Mouse (Mus musculus): ENCODE results near the gene Fbxw11. TPM values are rescaled to one million over a fixed set of nuclear protein-coding genes. Genes with fewer than 3 reads are reported as not detected.
A peak's percentile ranks its signal among the peaks of the same experiment; 100 is the strongest.

Fbxw11 gene
- polyA plus RNA-seq, 1 experiment from 2014 or later: 61.7 TPM

DNA sequence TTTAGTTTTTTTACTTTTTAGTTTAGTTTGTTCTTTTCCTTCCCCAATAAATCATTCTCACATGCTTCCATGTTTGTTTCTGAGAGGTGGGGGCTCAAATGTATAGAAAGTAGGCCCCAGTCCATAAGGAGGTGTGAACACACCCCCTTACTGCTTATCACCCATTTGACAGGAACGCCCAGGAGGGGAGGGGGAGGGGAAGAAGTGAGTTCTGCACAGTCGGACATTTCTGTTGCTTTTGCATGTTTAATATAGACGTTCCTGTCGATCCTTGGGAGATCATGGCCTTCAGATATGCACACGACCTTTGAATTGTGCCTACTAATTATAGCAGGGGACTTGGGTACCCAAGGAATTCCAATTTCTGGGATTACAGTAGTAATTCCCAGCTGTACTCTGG lies 103.5 kb downstream of the Fbxw11 start:
- no peak overlapping the region for H3K4me2 ChIP-seq

DNA sequence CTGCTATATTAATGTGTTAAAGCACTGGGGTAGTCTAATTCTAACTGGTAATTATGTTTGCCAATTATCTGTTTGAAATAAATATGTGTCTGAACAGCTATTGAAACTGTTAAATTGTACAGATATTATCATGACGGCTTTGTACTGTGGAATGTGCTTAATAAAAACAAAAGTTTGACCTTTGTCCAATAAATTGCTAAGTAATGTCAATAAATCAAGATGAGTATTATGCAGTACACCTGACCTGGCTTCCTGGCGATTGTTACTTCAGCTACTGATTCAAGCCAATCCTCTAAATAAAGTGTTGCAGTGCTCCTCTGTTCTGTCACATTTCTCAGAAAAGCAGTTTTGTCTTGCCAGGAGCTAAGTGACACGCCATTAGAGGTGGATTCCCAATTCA lies 104.0 kb downstream of the Fbxw11 start:
- no peak overlapping the region for H3K4me2 ChIP-seq
- H3K36me3 ChIP-seq: peaks cover 27% of the 10 kb centered on the region
- no peak overlapping the region for H3K27ac ChIP-seq
- ATAC-seq (ENCODE audit: insufficient read depth, low FRiP score, low read depth): no peak
- H3K4me1 ChIP-seq: no peaks in the 10 kb centered on the region
- no peaks in the 10 kb centered on the region for H3K9me3 ChIP-seq
- H3K27me3 ChIP-seq (replicated peaks): no peaks in the 10 kb centered on the region
- WGBS: 49% methylated on average over 3 of the region's 3 CpGs
- no peak overlapping the region for H3K4me3 ChIP-seq (replicated peaks)
- no peak overlapping the region for H3K9ac ChIP-seq

More for the DNA sequence above, 103.5 kb downstream of the Fbxw11 start:
- H3K4me1 ChIP-seq: no peaks in the 10 kb centered on the region
- no peak overlapping the region for H3K9ac ChIP-seq
- H3K4me3 ChIP-seq (replicated peaks): no peak overlapping the region
- H3K9me3 ChIP-seq: no peaks in the 10 kb centered on the region
- H3K27me3 ChIP-seq (replicated peaks): no peaks in the 10 kb centered on the region
- 40% methylated on average over 5 of the region's 5 CpGs for WGBS
- no peak overlapping the region for H3K27ac ChIP-seq
- H3K36me3 ChIP-seq: peaks cover 30% of the 10 kb centered on the region
- ATAC-seq (ENCODE audit: insufficient read depth, low FRiP score, low read depth): no peak

DNA sequence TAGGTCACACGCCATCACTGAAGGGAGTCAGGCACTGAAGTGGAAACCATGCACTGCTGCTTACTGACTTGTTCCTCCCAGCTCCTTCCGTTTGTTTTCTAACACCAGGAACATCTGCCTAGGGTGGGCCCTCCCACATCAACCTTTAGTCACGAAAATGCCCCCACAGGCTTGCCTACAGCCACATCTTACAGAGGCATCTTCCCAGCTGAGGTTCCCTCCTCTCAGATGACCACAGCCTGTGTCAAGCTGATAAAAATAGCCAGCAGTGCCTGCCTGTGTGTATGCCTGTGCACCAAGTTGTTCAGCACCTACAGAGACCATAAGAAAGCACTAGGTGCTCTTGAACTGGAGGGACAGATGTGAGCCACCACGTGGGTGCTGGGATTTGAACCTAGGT lies 106.3 kb downstream of the Fbxw11 start:
- Histone ChIP-seq H3K4me1 (no peaks in the 10 kb centered on the region), H3K9me3 (no peaks in the 10 kb centered on the region), H3K9ac (no peak overlapping the region), H3K36me3 (peaks cover 13% of the 10 kb centered on the region), H3K4me3 (replicated peaks) (no peak overlapping the region), H3K27ac (no peak overlapping the region), H3K27me3 (replicated peaks) (no peaks in the 10 kb centered on the region), H3K4me2 (no peak overlapping the region)
- no peak for ATAC-seq (ENCODE audit: insufficient read depth, low FRiP score, low read depth)
- WGBS: 68% methylated on average over 4 of the region's 4 CpGs

DNA sequence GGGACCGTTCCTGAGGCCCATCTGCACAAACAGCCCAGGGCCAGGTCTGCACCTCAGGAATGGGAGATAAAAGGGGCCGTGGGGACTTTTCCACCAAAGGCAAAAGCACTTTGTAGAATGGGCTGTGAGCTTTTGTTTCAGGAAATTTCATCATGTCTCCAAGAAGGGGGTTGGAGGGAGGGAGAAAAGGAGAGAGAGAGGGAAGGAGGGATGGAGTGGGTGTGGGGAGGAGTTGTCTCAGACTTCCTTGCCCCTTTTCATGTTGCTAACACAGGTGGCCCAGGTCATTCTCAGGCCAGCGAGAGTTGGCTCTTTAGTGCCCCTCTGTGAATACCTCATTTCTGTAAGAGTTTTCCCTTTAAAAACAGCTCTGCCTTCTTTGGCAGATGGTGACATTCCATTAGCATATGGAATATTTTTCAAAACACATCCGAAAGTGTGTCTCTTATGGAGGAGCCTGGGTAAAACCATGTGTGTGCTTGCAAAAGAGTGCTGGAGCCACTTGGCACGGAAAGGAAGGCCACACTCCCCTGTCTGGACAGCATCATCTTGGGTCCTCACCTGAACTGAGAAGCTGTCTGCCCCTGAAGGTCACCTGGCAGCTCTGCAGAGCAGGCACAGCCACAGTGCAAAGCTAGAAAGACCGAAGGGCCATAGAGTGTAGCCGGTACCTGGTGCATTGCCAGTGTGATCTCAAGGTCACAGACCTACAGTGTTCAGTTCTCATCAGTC lies 109.5 kb downstream of the Fbxw11 start:
- ATAC-seq (ENCODE audit: insufficient read depth, low FRiP score, low read depth): no peak
- 56% methylated on average over 7 of the region's 7 CpGs for WGBS

DNA sequence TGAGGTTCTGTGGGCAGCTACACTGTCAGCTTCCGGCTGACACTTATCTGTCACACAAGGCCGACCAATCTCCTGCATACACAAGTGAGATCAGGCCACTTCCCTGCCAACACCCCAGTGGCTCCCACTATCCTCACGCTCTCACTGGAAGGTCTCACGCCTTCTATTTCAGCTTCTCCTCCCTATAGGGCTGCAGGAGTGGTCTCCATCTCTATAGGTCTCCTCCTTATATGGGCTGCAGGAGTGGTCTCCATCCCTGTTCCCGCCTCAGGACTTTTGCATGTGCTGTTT lies 110.0 kb downstream of the Fbxw11 start:
- WGBS: 76% methylated on average over 5 of the region's 5 CpGs
- Histone ChIP-seq H3K9ac (no peak overlapping the region), H3K27me3 (replicated peaks) (no peaks in the 10 kb centered on the region), H3K4me1 (no peaks in the 10 kb centered on the region), H3K4me3 (replicated peaks) (no peak overlapping the region), H3K4me2 (no peak overlapping the region), H3K27ac (no peak overlapping the region), H3K36me3 (no peaks in the 10 kb centered on the region), H3K9me3 (no peaks in the 10 kb centered on the region)
- ATAC-seq (ENCODE audit: insufficient read depth, low FRiP score, low read depth): no peak

More for the DNA sequence above, 109.5 kb downstream of the Fbxw11 start:
- no peaks in the 10 kb centered on the region for H3K4me1 ChIP-seq
- H3K9ac ChIP-seq: no peak overlapping the region
- H3K27me3 ChIP-seq (replicated peaks): no peaks in the 10 kb centered on the region
- no peaks in the 10 kb centered on the region for H3K36me3 ChIP-seq
- H3K4me2 ChIP-seq: no peak overlapping the region
- no peaks in the 10 kb centered on the region for H3K9me3 ChIP-seq
- no peak overlapping the region for H3K27ac ChIP-seq
- H3K4me3 ChIP-seq (replicated peaks): no peak overlapping the region

DNA sequence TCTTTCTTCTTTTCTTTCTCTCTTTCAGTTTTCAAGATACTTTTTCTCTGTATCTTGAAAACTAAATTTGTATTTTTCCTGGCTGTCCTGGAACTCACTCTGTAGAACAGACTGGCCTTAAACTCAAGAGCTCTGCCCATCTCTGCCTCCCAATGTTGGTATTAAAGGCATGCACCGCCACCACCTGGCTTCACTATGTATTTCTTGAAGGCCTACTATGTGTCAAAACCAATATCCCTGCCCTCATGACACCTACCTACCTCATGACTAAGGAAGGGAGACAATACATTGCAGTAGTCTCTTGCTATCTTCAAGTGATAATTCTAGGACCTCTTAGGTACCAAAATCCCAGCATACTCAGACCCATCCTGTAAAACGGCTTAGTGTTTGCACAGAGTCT lies 110.8 kb downstream of the Fbxw11 start:
- WGBS: 89% methylated on average over 2 of the region's 2 CpGs
- H3K4me3 ChIP-seq (replicated peaks): no peak overlapping the region
- H3K4me1 ChIP-seq: no peaks in the 10 kb centered on the region
- no peak overlapping the region for H3K4me2 ChIP-seq
- H3K27me3 ChIP-seq (replicated peaks): no peaks in the 10 kb centered on the region
- no peak overlapping the region for H3K9ac ChIP-seq
- H3K36me3 ChIP-seq: no peaks in the 10 kb centered on the region
- H3K27ac ChIP-seq: no peak overlapping the region
- ATAC-seq (ENCODE audit: insufficient read depth, low FRiP score, low read depth): no peak
- no peaks in the 10 kb centered on the region for H3K9me3 ChIP-seq

DNA sequence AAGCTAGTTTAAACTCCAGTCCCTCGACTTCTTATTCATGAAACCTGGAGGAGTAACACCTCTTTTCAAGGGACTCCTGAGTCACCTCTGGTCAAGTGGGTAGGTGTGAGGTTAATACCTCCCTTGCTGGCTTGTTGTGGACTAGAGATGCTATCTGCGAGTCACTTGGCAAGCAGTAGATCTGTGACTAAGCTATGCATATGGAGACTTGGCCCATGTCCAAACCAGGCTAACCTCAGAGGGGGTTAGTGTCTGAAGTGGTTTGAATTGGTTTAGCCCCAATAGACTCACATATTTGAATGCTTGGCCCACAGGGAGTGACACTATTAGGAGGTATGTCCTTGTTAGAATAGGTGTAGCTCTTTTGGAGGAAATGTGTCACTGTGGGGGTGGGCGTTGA lies 120.2 kb downstream of the Fbxw11 start:
- Histone ChIP-seq H3K36me3 (no peaks in the 10 kb centered on the region), H3K27me3 (replicated peaks) (no peaks in the 10 kb centered on the region), H3K4me3 (replicated peaks) (no peak overlapping the region), H3K4me2 (no peak overlapping the region), H3K27ac (no peak overlapping the region), H3K4me1 (no peaks in the 10 kb centered on the region), H3K9ac (no peak overlapping the region), H3K9me3 (no peaks in the 10 kb centered on the region)
- ATAC-seq (ENCODE audit: insufficient read depth, low FRiP score, low read depth): no peak
- 67% methylated on average over 3 of the region's 3 CpGs for WGBS

DNA sequence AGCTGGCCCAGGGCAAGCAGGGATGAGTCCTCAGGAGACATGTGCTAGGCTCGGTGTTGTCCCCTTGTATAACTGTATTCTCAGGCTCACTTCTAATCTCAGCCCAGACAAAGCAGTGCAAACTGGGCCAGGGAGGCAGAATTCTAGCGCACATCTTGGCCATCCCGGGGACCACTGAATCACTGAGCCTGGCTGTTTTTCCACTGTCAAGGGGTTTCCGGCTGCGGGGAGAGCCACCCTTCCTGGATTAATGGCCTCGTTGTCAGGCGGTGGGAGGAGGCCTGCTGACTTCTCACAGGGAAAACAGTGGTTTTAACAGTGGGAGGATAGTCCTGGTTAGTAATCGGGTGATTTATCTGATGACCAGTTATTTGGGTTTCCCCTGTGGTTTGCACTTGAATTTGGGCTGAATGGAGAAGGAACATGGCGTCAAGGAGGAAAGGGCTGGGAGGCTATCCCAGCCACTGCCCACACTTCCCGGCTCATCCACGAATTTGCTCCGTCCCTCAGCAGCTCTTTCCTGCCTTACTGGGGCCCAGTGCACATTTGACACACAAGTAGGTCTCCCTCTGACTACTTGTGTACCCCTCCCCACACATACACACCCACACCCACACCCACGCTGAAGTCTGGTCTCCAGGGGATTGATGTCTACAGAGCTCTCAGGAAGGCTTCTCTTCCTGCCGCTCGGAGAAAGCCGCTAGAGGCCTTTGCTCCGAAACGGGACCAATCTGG lies 125.1 kb downstream of the Fbxw11 start:
- no peak overlapping the region for H3K9ac ChIP-seq
- no peaks in the 10 kb centered on the region for H3K36me3 ChIP-seq
- H3K27me3 ChIP-seq (replicated peaks): no peaks in the 10 kb centered on the region
- H3K27ac ChIP-seq: no peak overlapping the region
- no peaks in the 10 kb centered on the region for H3K4me1 ChIP-seq
- no peak overlapping the region for H3K4me3 ChIP-seq (replicated peaks)
- ATAC-seq (ENCODE audit: insufficient read depth, low FRiP score, low read depth): no peak
- 60% methylated on average over 18 of the region's 18 CpGs for WGBS
- H3K9me3 ChIP-seq: no peaks in the 10 kb centered on the region
- H3K4me2 ChIP-seq: no peak overlapping the region

DNA sequence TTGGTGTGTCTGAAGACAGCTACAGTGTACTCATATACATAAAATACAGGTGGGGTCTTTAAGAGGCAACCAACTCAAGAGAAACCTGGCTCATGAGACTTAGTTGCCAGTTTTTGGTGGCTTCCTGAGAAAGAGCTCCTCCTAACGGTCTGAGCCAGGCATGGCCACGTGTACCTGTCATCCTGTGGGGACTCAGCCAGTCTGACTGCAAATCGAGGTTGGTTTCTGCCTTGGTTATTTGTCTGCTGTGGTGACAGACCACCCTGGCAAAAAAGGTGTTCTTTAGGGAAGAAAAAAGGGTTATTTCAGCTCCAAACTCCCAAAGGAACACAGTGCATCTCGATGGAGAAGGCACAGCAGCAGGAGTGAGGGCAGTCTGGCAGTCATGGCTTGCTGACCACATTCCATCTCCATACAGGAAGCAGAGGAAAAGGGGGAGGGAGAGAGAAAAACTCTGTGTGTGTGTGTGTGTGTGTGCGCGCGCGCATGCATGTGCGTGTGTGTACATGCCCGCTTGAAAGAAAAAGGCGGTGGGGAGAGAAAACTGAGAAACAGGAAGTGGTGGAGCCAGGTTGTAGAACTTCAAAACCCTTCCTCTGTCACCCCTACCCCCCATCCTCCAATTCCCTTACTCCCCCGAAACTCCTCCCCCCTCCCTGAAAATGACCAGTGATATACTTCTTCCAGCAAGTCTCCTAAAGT lies 126.3 kb downstream of the Fbxw11 start:
- no peak for ATAC-seq (ENCODE audit: insufficient read depth, low FRiP score, low read depth)
- 78% methylated on average over 12 of the region's 12 CpGs for WGBS
- no peaks in the 10 kb centered on the region for H3K36me3 ChIP-seq
- H3K27ac ChIP-seq: no peak overlapping the region
- H3K4me2 ChIP-seq: no peak overlapping the region
- no peaks in the 10 kb centered on the region for H3K4me1 ChIP-seq
- no peaks in the 10 kb centered on the region for H3K9me3 ChIP-seq
- H3K4me3 ChIP-seq (replicated peaks): no peak overlapping the region
- no peak overlapping the region for H3K9ac ChIP-seq
- no peaks in the 10 kb centered on the region for H3K27me3 ChIP-seq (replicated peaks)

DNA sequence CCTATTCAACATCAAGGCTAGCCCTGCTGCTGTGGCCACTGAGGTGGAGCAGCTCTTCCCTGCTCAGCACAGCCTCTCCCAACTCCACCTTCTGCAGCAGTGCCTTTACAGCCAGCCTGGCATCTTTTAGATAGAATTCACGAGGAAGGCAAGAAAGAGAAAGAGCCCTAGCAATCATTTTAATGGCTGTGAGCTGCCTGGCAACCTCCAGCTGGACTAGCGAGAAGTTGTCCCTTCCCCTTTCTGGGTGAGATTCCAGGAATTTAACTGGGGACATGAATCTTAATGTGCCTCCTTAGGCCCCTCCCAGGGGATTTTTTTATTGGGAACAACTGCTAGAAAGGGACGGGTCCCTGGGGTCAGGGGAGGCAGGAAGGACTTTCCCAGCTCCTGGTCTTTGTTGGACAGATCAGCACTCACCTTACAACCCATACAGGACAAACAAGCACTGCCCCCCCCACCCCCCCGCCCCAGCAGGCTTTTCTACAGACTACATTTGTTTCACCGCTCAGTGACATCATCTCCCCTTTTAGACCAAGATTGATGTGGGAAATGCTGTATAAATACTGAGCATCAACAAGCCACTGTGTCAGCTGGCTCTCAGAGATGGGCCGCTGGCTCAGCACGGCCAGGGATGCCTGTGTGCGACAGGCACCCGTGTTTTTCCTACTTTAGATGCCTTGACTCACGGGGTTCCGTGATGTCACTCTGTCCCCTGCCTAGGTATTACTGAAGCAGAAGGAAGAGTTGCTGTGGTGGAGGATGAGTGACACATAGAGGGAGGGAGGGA lies 138.4 kb downstream of the Fbxw11 start:
- no peak overlapping the region for H3K27ac ChIP-seq
- 0 out of 2 replicates have a peak, but pooled peaks have one; percentile 22 for ATAC-seq (ENCODE audit: insufficient read depth, low FRiP score, low read depth)
- no peak overlapping the region for H3K4me3 ChIP-seq (replicated peaks)
- H3K27me3 ChIP-seq (replicated peaks): no peaks in the 10 kb centered on the region
- WGBS: 30% methylated on average over 11 of the region's 11 CpGs
- no peak overlapping the region for H3K9ac ChIP-seq
- H3K9me3 ChIP-seq: no peaks in the 10 kb centered on the region
- 0 out of 2 replicates have a peak, but pooled peaks cover 5% of the 10 kb centered on the region for H3K4me1 ChIP-seq
- no peak overlapping the region for H3K4me2 ChIP-seq
- no peaks in the 10 kb centered on the region for H3K36me3 ChIP-seq

DNA sequence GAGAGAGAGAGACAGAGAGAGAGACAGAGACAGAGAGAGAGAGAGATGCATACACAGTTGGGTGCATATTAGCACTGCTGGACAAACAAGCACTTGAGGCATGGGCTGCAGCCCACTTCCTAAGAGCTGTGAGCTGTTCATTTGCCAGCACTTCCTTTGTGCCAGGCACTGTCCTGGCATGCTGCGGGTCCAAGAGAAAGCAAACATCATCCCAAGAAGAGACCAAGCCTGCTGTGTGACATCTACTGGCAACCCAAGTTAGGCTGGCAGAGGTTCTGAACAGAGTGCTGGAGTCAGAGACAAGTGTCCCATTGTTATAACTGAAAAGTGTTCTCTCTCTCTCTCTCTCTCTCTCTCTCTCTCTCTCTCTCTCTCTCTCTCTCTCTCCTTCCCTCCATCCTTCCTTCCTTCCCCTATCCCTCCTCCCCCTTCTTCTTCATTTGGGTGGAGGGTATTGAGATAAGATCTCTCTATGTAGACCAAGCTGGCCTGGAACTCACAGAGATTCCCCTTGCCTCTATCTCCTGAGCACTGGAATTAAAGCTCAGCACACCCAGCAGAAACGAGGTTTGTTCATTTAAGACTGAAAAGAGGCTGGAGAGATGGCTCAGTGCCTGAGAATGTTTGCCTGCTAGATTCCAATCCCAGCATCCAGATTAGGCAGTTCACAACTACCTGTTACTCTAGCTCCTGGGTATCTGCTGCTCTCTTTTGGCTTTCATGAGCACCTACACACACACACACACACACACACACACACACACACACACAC lies 139.3 kb downstream of the Fbxw11 start:
- ATAC-seq (ENCODE audit: insufficient read depth, low FRiP score, low read depth): no peak
- no peaks in the 10 kb centered on the region for H3K36me3 ChIP-seq
- 42% methylated on average over 2 of the region's 2 CpGs for whole genome bisulfite sequencing

More for the DNA sequence above, 139.3 kb downstream of the Fbxw11 start:
- Histone ChIP-seq H3K4me1 (0 out of 2 replicates have a peak, but pooled peaks cover 5% of the 10 kb centered on the region), H3K9ac (no peak overlapping the region), H3K27me3 (replicated peaks) (no peaks in the 10 kb centered on the region), H3K9me3 (no peaks in the 10 kb centered on the region), H3K4me3 (replicated peaks) (no peak overlapping the region), H3K4me2 (no peak overlapping the region), H3K27ac (no peak overlapping the region)

Measured in stomach, embryonic 15.5 days (tissue).